Mouse (Mus musculus) gastrocnemius, postnatal 36 days (tissue): ENCODE data around the gene 1700086D15Rik. TPM values are rescaled to one million over a fixed set of nuclear protein-coding genes. Genes with fewer than 3 reads are reported as not detected.

Experiments
- DNase-seq, 2 experiments: peaks; one replicate each; pipeline ENCODE4 v3.0.0; 2022
- intact Hi-C: fragments of 180-260 bp; cut with DNase I; formaldehyde crosslinking; loops from one replicate; pipeline ENCODE4 v1.15.1; 2025
- total RNA-seq, 2 experiments: library from RNA; stranded (reverse); gene quantifications; 2 replicates each; pipeline ENCODE4 v1.2.3; 2021

1700086D15Rik gene
- total RNA-seq, 2 experiments from 2014 or later, result 0.25 TPM; not detected in 1

DNA sequence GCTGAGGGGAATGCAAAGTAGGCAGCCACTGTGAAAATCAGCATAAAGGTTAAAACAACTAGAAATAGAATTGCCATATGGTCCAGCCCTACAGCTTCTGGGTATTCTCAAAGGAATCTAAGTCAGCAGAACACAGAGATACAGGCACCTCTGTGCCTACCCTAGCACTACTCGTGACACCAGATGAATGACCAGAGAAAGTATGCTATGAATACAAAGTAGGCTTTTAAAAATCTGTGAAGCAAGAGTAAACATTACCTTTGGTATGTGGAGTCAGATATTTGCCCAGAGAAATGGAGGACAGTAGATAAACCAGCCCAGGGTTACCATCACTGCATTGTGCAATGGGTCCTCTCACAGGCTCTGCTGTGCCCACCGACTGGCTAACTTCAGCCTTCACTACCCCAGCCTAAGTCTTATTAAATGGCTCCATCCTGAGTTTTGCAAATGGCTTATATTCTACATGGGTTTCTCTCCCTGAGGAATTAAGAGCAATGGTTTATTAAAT, 22.5 kb downstream of the 1700086D15Rik start:
- intact Hi-C loops, result no loop called here
- DNase-seq, result no peak

- no peak for DNase-seq
- intact Hi-C loops, result no loop called here
Measured at GRCm38 (mm10) chr11:65135251-65135739, 24.4 kb downstream of the 1700086D15Rik start.

GRCm38 (mm10) chr11:65133661-65134060, 26.0 kb downstream of the 1700086D15Rik start:
- intact Hi-C loops, result no loop called here
- DNase-seq, result no peak

- intact Hi-C loops, result loop anchor here (5.0 kb wide), 1 partner anchor 37 kb away; no protein-coding TSS in a partner anchor
- DNase-seq, result no peak
Measured at GRCm38 (mm10) chr11:65129110-65129509, 30.6 kb downstream of the 1700086D15Rik start.

GRCm38 (mm10) chr11:65128666-65129065, 31.0 kb downstream of the 1700086D15Rik start:
- intact Hi-C loops, result loop anchor here (5.0 kb wide), 1 partner anchor 36 kb away; no protein-coding TSS in a partner anchor
- no peak for DNase-seq

- DNase-seq, result no peak
Measured at GRCm38 (mm10) chr11:65126566-65126965, 33.1 kb downstream of the 1700086D15Rik start.

GRCm38 (mm10) chr11:65124913-65125418, 34.7 kb downstream of the 1700086D15Rik start:
- DNase-seq, result peak; percentile 21 to 28

More at GRCm38 (mm10) chr11:65126566-65126965, 33.1 kb downstream of the 1700086D15Rik start:
- intact Hi-C loops, result loop anchor here (5.0 kb wide), 1 partner anchor 34 kb away; no protein-coding TSS in a partner anchor

DNA sequence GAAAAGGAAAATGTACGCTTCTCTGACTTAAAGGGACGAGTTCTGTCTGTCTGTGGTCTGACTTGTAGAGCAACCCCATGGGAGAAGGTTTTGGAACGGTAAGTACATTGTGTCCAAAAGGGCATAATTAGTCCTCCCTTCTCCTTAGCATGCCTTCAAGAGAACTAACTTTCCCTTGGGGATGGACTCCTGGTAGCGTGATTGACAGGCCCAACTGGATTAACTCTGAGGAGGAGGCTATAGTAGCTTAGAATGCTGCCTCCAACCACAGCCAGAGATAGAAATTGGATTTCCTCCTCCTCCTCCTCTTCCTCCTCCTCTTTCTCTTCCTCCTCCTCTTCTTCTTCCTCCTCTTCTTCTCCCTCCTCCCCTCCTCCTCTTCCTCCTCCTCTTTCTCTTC, 39.4 kb downstream of the 1700086D15Rik start:
- DNase-seq, result no peak
- intact Hi-C loops, result no loop called here

More at GRCm38 (mm10) chr11:65124913-65125418, 34.7 kb downstream of the 1700086D15Rik start:
- intact Hi-C loops, result loop anchor here (5.0 kb wide), 1 partner anchor 33 kb away; no protein-coding TSS in a partner anchor

GRCm38 (mm10) chr11:65115811-65116210, 43.9 kb downstream of the 1700086D15Rik start:
- intact Hi-C loops, result no loop called here
- no peak for DNase-seq

- DNase-seq, result no peak
- intact Hi-C loops, result no loop called here
Measured at GRCm38 (mm10) chr11:65112086-65112485, 47.6 kb downstream of the 1700086D15Rik start.

- intact Hi-C loops, result no loop called here
Measured at GRCm38 (mm10) chr11:65111651-65112050, 48.0 kb downstream of the 1700086D15Rik start.

GRCm38 (mm10) chr11:65110058-65110457, 49.6 kb downstream of the 1700086D15Rik start:
- no peak for DNase-seq
- intact Hi-C loops, result no loop called here

More at GRCm38 (mm10) chr11:65111651-65112050, 48.0 kb downstream of the 1700086D15Rik start:
- no peak for DNase-seq

DNA sequence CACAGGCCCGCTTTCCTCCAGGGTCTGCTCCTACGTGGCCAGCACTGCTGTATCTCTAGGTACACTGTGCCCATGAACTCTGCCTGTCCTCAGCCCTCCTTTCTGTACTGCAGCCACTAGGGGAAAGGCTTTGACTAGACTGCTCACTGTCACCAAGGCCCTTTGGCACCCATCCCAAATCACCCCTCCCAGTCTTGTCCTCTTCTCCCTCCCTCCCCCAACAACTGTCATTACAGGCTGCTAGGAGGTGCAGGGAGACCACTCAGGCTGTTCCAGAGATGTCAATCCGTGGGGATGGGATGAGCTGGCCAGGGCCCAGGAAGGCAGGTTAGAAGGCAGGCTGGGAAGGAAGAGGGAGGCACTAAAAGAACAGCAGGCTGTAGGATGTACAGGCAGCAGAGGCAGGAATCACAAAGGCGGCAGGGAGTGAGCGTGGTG, 51.9 kb downstream of the 1700086D15Rik start:
- no peak for DNase-seq
- intact Hi-C loops, result no loop called here

DNA sequence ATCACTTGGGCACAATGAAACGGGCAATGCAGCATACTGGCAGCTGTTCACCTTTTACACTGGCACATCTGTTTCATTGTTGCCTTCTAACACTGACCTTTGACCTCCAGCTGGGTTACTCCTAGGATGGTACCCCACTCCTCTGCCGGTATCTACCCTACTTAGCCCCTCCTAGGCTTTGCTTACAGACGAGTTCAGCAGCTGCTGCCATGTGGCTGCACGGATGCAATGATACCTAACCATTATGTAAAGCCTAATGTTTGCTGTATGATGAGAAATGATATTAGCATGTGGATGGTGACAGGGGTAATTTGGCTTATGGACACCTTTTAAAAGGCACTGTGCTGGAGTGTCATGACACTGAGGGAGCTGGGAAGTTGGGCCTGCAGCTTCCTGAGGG, 52.5 kb downstream of the 1700086D15Rik start:
- no peak for DNase-seq
- intact Hi-C loops, result no loop called here

GRCm38 (mm10) chr11:65104076-65104475, 55.6 kb downstream of the 1700086D15Rik start:
- no peak for DNase-seq
- intact Hi-C loops, result no loop called here

Other genes with a start within 250 kb of the 1700086D15Rik start
- gene Elac2, start 180.9 kb downstream of the 1700086D15Rik start, total RNA-seq, result 10 to 100 TPM; 17.8 to 19.1 TPM
- 1 to 10 TPM; 6.8 to 9.0 TPM for gene Arhgap44, start 3.1 kb upstream of the 1700086D15Rik start, total RNA-seq
- gene Myocd, start 110.1 kb upstream of the 1700086D15Rik start, total RNA-seq, result 1 to 10 TPM in 1 of 2 experiments, under 1 TPM in 1; 0.51 to 1.2 TPM